Mouse (Mus musculus) midbrain, embryonic 13.5 days (tissue): ENCODE data around the gene Tbx15. TPM values are rescaled to one million over a fixed set of nuclear protein-coding genes. Genes with fewer than 3 reads are reported as not detected.
A peak's percentile ranks its signal among the peaks of the same experiment; 100 is the strongest.

Experiments used
- ATAC-seq: fragments of 200-750 bp; cut with Nextera tagmentation; 2 replicates; pipeline ENCODE4 v1.8.0; 2017; ENCODE audit warnings: mild to moderate bottlenecking, moderate TSS enrichment, moderate library complexity
- H3K27ac ChIP-seq: fragments of 300-500 bp; sonication (generic); 2 replicates; pipeline ENCODE4 v1.5.1; 2015; ENCODE audit warnings: inconsistent platforms, mild to moderate bottlenecking, moderate library complexity
- H3K27me3 ChIP-seq: fragments of 300-500 bp; sonication (generic); 2 replicates; pipeline ENCODE4 v1.6.1; 2015; ENCODE audit warnings: mild to moderate bottlenecking, inconsistent platforms
- H3K36me3 ChIP-seq: fragments of 300-500 bp; sonication (generic); 2 replicates; pipeline ENCODE4 v1.6.1; 2015; ENCODE audit warnings: mild to moderate bottlenecking, inconsistent platforms
- H3K4me1 ChIP-seq: fragments of 300-500 bp; sonication (generic); replicated peaks from 2 replicates; pipeline ENCODE4 v1.6.1; 2015; ENCODE audit warnings: inconsistent platforms
- H3K4me2 ChIP-seq: fragments of 300-500 bp; sonication (generic); replicated peaks from 2 replicates; pipeline ENCODE4 v1.6.1; 2015; ENCODE audit warnings: moderate library complexity, mild to moderate bottlenecking, inconsistent platforms
- H3K4me3 ChIP-seq: fragments of 300-500 bp; sonication (generic); replicated peaks from 2 replicates; pipeline ENCODE4 v1.5.1; 2015; ENCODE audit warnings: mild to moderate bottlenecking, inconsistent platforms
- H3K9ac ChIP-seq: fragments of 300-500 bp; sonication (generic); replicated peaks from 2 replicates; pipeline ENCODE4 v1.6.1; 2015; ENCODE audit warnings: mild to moderate bottlenecking, inconsistent platforms
- H3K9me3 ChIP-seq: fragments of 300-500 bp; sonication (generic); 2 replicates; pipeline ENCODE4 v1.6.1; 2016; ENCODE audit warnings: mild to moderate bottlenecking, inconsistent platforms
- WGBS: fragments of 180-500 bp; shearing (Covaris S2); methylation state at CpG from one replicate; pipeline ENCODE4 v1.1.7; 2015; 5-methylcytosine and 5-hydroxymethylcytosine counted together
- polyA plus RNA-seq: library from polyadenylated mRNA; unstranded; fragments of >200 nt; fragmentation: Nextera tagmentation; extraction: Ambion mirVana; gene quantifications from 2 replicates; pipeline ENCODE4 v1.2.1, GENCODE M21; 2015

Gene Tbx15
- 0.35 and 0.39 TPM in 2 replicates for polyA plus RNA-seq

DNA sequence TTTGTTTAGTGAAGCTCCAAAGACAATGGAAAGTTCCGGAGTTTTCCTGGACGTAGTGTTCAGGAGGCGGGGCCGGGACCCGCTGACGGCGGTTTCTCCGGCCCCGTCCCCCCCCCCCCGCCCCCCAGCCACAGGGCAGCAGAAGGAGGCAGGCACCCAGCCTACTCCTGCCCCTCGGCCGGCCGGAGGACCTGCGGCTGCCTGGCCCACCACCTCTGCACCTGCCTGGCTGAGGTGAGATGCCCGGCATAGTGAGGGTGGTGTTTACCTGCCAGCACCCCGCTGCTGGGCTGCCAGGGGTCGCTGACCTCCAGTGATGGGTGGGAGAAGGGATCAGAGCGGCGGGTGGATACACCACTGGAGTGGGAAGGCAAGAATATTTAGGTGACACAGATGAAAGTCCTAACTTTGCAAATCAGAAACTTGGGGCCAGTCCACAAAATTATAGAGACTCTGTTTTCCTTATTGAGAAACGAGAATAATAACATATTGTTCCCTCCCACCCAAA lies at the start of gene Tbx15:
Tbx15 (plus strand) TSS at position 169 of the 508 bp plus-strand sequence.
- H3K27me3 ChIP-seq = peaks cover 98% of the 10 kb centered on the region
- peak within 1 kb of the TSS; percentile 17; the same call in 1 of the 2 replicates for H3K4me2 ChIP-seq
- H3K4me1 ChIP-seq = peaks cover 10% of the 10 kb centered on the region
- no peak within 1 kb of the TSS for H3K4me3 ChIP-seq
- H3K36me3 ChIP-seq = no peaks in the 10 kb centered on the region
- 3% methylated on average over 20 of the region's 20 CpGs for WGBS
- H3K9me3 ChIP-seq = no peaks in the 10 kb centered on the region
- peak; percentile 38; the same call in 1 of the 2 replicates for ATAC-seq
- H3K27ac ChIP-seq = no peak within 1 kb of the TSS
- H3K9ac ChIP-seq = no peak within 1 kb of the TSS

DNA sequence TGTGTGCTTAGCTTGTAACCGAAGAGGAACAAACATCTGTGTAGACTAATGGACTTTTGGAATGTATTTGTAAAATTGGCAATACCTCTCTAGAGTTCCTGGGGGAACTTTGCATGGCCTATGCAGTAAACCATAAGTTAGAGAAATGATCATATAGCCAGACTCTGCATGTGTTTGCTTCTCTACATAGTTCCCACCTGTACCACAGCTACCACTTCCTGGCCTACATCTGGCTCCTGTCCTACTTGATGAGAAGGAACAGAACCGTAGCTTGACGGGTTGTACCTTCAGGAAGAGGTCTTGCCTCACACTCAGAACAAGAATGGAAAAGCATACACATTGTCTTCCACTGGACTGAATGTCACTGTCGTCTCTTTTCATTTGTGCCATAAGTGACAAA lies 46.6 kb upstream of the Tbx15 start:
- Histone ChIP-seq H3K27me3 (no peaks in the 10 kb centered on the region), H3K4me2 (no peak overlapping the region), H3K9ac (no peak overlapping the region), H3K36me3 (0 out of 2 replicates have a peak, but pooled peaks cover 3% of the 10 kb centered on the region), H3K4me1 (no peaks in the 10 kb centered on the region), H3K4me3 (no peak overlapping the region), H3K9me3 (no peaks in the 10 kb centered on the region), H3K27ac (no peak overlapping the region)
- ATAC-seq = no peak
- WGBS = 73% methylated on average over 4 of the region's 4 CpGs

DNA sequence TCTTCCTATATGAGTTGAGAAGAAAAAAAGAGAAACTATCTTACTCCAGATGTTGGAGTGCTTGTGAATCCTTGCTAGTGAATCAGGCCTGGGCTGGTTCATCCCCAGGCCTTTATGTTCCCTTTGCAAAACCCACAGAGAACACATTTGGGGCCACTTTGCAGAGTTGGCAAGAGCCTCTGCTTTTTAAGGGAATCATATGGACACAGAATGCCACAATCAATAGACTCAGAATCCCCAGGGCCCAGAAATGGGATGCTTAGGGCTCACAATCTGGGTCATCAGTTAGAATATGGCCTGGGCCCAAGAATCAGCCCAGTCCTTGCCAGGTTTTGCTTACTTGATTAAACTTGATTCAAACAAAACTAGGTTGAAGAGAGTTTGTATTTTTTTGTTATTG lies 36.9 kb upstream of the Tbx15 start:
- Histone ChIP-seq H3K9me3 (no peaks in the 10 kb centered on the region), H3K4me3 (no peak overlapping the region), H3K4me1 (no peaks in the 10 kb centered on the region), H3K9ac (no peak overlapping the region), H3K4me2 (no peak overlapping the region), H3K27ac (no peak overlapping the region), H3K27me3 (no peaks in the 10 kb centered on the region), H3K36me3 (no peaks in the 10 kb centered on the region)
- ATAC-seq = no peak

DNA sequence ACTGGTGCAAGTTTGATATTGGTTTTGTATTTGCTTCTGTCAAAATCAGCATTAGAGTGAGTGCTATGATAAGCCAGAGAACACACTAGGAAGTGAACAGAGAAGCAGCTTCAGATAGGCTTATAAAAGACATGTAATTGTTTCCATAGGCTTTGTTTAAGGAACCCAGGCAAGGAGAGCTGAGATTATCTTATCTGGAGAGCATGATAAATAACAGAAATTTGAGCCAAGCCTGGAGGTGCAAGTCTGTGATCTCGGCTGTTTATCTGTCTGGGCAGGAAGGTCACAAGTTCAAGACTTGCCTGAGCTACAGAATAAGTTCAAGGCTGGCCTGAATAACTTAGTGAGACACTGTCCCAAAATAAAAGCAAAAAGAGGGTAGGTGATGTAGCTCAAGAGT lies 31.8 kb upstream of the Tbx15 start:
- Histone ChIP-seq H3K27me3 (no peaks in the 10 kb centered on the region), H3K4me3 (no peak overlapping the region), H3K9ac (no peak overlapping the region), H3K36me3 (no peaks in the 10 kb centered on the region), H3K4me1 (peaks cover 13% of the 10 kb centered on the region), H3K4me2 (no peak overlapping the region), H3K9me3 (no peaks in the 10 kb centered on the region), H3K27ac (no peak overlapping the region)
- WGBS = 78% methylated on average over 1 of the region's 1 CpGs
- ATAC-seq = no peak

DNA sequence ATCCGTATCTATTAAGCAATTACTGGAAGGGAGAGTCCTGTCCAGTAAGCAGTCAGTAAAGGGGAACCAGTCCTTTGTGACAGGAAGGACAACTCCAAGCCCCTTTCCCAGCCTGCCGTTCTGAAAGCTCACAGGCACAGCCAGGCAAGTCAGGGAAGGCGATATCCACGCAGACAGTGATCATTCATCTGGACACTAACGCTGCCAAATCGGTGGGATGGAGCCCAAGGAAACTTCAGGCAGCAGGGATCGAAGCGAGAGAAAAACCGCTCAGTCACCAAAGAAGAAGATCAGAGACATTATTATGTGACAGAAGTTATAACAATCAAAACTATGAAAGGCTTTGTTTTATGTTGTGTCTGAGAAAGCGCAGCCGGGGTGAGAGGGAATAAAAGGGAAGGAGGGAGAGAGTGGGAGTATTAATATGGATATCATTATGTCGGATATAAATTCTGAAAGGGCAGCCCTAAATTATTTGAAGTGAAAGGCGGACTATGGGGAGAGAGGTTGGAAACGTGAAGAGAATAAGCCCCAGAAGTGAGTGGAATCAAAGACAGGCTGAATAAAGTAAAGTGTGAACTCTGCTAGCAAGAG lies 29.0 kb upstream of the Tbx15 start:
- no peaks in the 10 kb centered on the region for H3K27me3 ChIP-seq
- 0 out of 2 replicates have a peak, but pooled peaks have one; percentile 17 for ATAC-seq
- no peaks in the 10 kb centered on the region for H3K9me3 ChIP-seq
- H3K36me3 ChIP-seq = 0 out of 2 replicates have a peak, but pooled peaks cover under 1% of the 10 kb centered on the region
- 0 out of 2 replicates have a peak overlapping the region, but pooled peaks have one; percentile 5 for H3K4me2 ChIP-seq
- WGBS = 41% methylated on average over 14 of the region's 14 CpGs
- H3K4me3 ChIP-seq = no peak overlapping the region
- H3K9ac ChIP-seq = no peak overlapping the region
- H3K4me1 ChIP-seq = peaks cover 13% of the 10 kb centered on the region
- H3K27ac ChIP-seq = no peak overlapping the region

DNA sequence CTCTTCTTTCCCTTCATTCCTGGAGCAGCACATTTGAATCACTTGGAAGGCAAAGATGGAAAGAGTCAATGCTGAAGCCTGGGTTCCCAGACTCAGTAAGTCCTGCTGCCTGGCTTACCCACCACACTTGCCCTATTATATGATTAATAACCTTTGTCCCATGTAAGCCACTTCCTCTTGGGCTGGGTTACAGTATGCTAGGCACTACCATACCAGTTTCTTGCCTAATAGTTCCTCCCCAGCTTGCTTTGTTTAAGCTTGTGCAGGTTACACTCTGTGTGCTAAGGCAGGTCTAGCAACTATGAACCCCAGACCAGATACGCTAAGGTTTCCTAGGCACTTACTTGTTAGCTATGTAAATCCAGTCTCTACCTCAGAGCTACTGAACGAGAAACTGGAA lies 12.4 kb upstream of the Tbx15 start:
- Histone ChIP-seq H3K9me3 (no peaks in the 10 kb centered on the region), H3K4me1 (no peaks in the 10 kb centered on the region), H3K36me3 (no peaks in the 10 kb centered on the region), H3K4me2 (no peak overlapping the region), H3K27me3 (peaks cover 13% of the 10 kb centered on the region), H3K4me3 (no peak overlapping the region), H3K27ac (no peak overlapping the region), H3K9ac (no peak overlapping the region)
- ATAC-seq = no peak
- WGBS = 74% methylated on average over 2 of the region's 2 CpGs

DNA sequence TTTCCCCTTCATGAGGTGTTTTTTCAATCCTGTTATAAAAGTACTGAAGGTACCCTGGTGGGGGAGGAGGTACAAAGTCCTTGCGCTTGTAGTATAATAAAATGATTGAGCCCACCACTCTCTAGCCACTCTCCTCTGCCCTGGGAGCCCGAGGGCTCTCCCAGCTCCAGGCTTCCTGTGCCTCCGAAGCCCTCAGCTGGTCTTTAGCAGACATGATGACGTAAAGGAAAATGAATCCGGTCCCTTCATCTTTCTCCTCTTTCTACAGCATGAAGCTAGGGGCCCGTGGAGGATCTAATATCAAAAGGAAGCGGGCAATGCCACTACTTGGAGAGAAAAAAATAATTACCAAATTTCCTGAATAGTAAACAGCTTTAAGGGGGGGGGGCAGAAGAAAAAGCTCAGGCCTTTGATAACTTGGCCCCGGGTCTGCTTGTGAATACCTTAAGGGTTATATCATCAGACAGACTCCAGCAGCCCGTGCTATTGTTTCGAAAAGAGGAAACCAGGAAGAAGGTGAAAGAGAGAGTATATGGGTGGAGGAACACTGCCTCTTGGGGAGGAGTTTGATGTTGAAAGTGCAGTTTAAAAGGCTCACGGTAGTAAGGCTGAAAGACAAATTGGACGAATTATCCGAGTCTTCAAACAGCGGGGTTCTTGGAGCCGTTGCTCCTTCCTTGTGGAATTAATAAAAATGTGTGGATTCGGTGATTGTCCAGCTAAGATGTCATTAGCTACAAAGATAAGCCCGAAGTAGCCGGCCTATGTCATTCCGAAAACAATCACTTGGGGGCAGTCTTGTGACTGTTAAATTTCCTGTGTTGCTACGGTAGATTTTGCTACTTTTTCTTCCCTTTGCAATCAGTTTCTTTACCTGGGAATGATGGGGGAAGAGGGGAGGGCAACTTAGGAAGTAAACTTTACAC lies 6.5 kb upstream of the Tbx15 start:
- Histone ChIP-seq H3K4me2 (0 out of 2 replicates have a peak overlapping the region, but pooled peaks have one; percentile 23), H3K4me3 (peak overlapping the region; percentile 4; the same call in 1 of the 2 replicates), H3K27me3 (peaks cover 69% of the 10 kb centered on the region), H3K27ac (no peak overlapping the region), H3K9me3 (no peaks in the 10 kb centered on the region), H3K9ac (no peak overlapping the region), H3K36me3 (no peaks in the 10 kb centered on the region), H3K4me1 (peaks cover 5% of the 10 kb centered on the region; the same call in 1 of the 2 replicates)
- WGBS = 12% methylated on average over 20 of the region's 20 CpGs
- peak; percentile 54; the same call in 1 of the 2 replicates for ATAC-seq

DNA sequence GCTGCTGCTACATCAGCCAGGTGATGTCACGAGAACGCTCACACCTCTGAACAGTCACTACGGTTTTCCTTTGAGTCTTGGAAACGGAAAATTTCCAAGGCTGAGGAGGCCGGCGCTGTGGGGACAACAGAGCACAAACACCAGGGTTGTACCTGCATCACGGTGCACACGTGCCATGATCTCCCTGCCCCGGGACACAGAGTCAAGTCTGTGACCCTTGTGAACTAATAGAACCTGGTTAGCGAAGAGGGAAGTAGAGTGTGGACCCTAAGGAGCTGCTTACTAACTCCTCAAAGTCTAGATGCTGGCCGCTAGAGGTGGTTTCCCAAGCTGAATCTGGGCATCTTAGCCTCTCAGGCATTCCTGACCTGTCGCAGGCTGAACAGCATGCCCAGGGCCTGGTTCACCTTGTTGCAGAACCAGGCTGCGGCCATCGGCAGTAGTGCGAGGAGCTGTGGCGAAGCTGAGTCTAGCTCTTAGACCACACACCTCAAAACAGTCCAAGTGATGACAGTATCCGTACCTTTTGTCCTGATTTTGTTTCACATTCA lies 5.8 kb upstream of the Tbx15 start:
- peak; percentile 71 for ATAC-seq
- Histone ChIP-seq H3K4me2 (0 out of 2 replicates have a peak overlapping the region, but pooled peaks have one; percentile 23), H3K27ac (no peak overlapping the region), H3K36me3 (no peaks in the 10 kb centered on the region), H3K4me1 (peaks cover 5% of the 10 kb centered on the region; the same call in 1 of the 2 replicates), H3K9me3 (no peaks in the 10 kb centered on the region), H3K27me3 (peaks cover 77% of the 10 kb centered on the region), H3K9ac (no peak overlapping the region), H3K4me3 (peak overlapping the region; percentile 4; the same call in 1 of the 2 replicates)
- WGBS = 5% methylated on average over 17 of the region's 17 CpGs

DNA sequence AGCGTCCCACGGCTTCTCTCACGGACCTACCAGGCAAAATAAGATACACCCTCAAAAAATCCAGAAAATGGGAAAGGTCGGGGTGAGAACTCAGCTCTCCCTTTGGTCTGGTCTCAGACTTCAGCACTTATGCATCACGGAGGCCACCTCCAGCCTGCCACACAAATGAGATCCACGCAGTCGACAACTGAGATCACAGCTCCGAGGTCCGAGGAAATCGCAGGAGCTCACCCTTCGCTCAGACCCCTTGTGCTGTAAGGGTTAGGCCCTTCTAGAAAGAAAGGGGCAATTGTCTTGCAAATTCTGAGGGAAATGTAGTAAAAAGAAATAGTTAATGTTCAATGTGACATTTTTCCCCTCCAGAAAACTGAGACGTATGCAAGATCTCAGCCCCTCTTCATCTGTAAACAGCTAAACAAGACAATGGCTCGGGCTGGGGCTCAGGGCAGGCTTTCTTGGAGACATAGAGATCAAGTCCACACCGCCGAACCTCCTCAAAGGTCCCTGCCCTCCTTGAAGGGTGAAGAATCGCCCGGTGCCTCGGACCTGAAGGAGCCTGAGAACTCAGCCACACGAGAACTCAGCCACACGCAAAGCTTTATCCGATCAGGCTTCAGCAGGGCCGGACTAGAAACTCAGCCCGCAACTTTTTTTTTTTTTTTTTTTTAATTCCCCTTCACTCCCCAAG lies 4.9 kb upstream of the Tbx15 start:
- H3K27me3 ChIP-seq = peaks cover 85% of the 10 kb centered on the region
- no peak overlapping the region for H3K27ac ChIP-seq
- no peak for ATAC-seq
- no peak overlapping the region for H3K4me2 ChIP-seq
- WGBS = 2% methylated on average over 23 of the region's 23 CpGs
- no peaks in the 10 kb centered on the region for H3K36me3 ChIP-seq
- H3K4me3 ChIP-seq = no peak overlapping the region
- peaks cover 5% of the 10 kb centered on the region; the same call in 1 of the 2 replicates for H3K4me1 ChIP-seq
- no peaks in the 10 kb centered on the region for H3K9me3 ChIP-seq
- no peak overlapping the region for H3K9ac ChIP-seq

DNA sequence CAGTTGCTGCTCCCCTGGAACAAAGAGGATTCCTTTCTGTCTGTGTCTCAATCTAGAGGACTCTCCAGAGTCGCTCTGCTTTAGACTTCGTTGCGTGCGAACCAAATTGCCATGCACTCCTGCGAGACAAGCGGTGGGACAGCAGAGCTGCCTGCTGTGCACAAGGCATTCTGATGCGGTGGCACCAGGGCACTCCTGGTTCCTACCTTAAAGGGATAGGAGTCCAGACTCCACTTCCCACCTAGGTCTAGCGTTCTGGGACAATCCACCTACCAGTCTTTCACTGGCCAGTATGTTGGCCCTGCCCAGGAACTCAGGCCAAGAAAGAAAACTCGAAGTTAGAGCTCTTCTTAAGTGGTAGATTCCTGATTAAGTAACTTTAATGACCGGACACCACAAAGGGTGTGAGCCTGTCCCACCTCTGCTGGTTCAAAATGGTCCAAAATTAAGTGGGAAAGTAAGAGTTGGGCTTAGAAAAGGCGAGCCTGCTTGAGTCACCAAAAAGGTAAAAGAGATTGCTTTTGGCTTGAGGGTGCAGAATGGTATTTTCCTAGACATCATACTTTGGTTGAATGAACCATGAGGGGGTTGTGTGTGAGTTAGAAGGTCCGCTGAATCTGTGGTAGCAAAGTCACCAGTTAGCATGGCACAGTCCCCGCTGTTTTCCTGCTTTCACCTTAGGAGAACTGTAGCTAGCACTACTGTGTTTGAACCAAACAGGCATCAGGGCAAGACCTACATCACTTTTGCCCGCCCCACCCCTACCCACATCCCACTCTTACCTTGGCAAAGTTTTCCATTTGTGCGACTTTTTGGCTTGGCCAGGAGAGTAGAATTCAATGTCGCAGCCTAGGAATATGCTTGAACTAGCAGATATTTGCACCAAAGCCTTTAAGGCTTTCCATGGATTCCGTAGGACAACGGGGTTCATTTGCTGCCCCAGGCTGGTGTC lies 4.1 kb upstream of the Tbx15 start:
- Histone ChIP-seq H3K36me3 (no peaks in the 10 kb centered on the region), H3K9ac (no peak overlapping the region), H3K4me1 (peaks cover 10% of the 10 kb centered on the region), H3K27me3 (peaks cover 94% of the 10 kb centered on the region), H3K9me3 (no peaks in the 10 kb centered on the region), H3K4me3 (no peak overlapping the region), H3K4me2 (no peak overlapping the region), H3K27ac (no peak overlapping the region)
- no peak for ATAC-seq
- WGBS = 2% methylated on average over 18 of the region's 18 CpGs
